Mouse (Mus musculus) neutrophil, adult 5-6 weeks (primary cell): ENCODE measurements around the gene Fam160a1. TPM values are rescaled to one million over a fixed set of nuclear protein-coding genes. Genes with fewer than 3 reads are reported as not detected.

Experiments used
- ATAC-seq: fragments of 151-379, 151-347 bp; 2 replicates; pipeline ENCODE4 v1.8.0; 2017; ENCODE audit warnings: mild to moderate bottlenecking, moderate TSS enrichment; ENCODE audit not compliant: insufficient number of reproducible peaks, poor library complexity, low FRiP score, severe bottlenecking; ENCODE audit errors: extremely low read depth
- total RNA-seq: library from RNA; stranded (forward); fragments of 200-1000 nt; gene quantifications from 2 replicates; pipeline ENCODE4 v1.2.3, GENCODE M21; 2017

The Fam160a1 gene
- total RNA-seq, 1 experiment from 2014 or later = 0.81 TPM

GRCm38 (mm10) chr3:85764937-85765337 lies 52.2 kb downstream of the Fam160a1 start:
- ATAC-seq = no peak

- ATAC-seq = no peak
Observed at GRCm38 (mm10) chr3:85764008-85764834, 52.9 kb downstream of the Fam160a1 start.

- ATAC-seq = no peak
Observed at GRCm38 (mm10) chr3:85757944-85758343, 59.1 kb downstream of the Fam160a1 start.

- no peak for ATAC-seq
Observed at GRCm38 (mm10) chr3:85757435-85757834, 59.7 kb downstream of the Fam160a1 start.

GRCm38 (mm10) chr3:85749348-85749747 lies 67.7 kb downstream of the Fam160a1 start:
- no peak for ATAC-seq

- ATAC-seq = no peak
Observed at GRCm38 (mm10) chr3:85748863-85749262, 68.2 kb downstream of the Fam160a1 start.

GRCm38 (mm10) chr3:85746116-85746515 lies 71.0 kb downstream of the Fam160a1 start:
- no peak for ATAC-seq

- no peak for ATAC-seq
Observed at GRCm38 (mm10) chr3:85741767-85742166, 75.3 kb downstream of the Fam160a1 start.

GRCm38 (mm10) chr3:85738591-85738990 lies 78.5 kb downstream of the Fam160a1 start:
- no peak for ATAC-seq

GRCm38 (mm10) chr3:85733939-85734729 lies 83.0 kb downstream of the Fam160a1 start:
- no peak for ATAC-seq

GRCm38 (mm10) chr3:85727171-85727570 lies 89.9 kb downstream of the Fam160a1 start:
- ATAC-seq = no peak

- ATAC-seq = no peak
Observed at GRCm38 (mm10) chr3:85725971-85726370, 91.1 kb downstream of the Fam160a1 start.

- ATAC-seq = no peak
Observed at GRCm38 (mm10) chr3:85725110-85725509, 92.0 kb downstream of the Fam160a1 start.

GRCm38 (mm10) chr3:85722581-85722980 lies 94.5 kb downstream of the Fam160a1 start:
- ATAC-seq = no peak

- ATAC-seq = no peak
Observed at GRCm38 (mm10) chr3:85715764-85716297, 101.3 kb downstream of the Fam160a1 start.

GRCm38 (mm10) chr3:85713936-85714709 lies 103.0 kb downstream of the Fam160a1 start:
- ATAC-seq = no peak

GRCm38 (mm10) chr3:85710695-85711094 lies 106.4 kb downstream of the Fam160a1 start:
- ATAC-seq = no peak

- ATAC-seq = no peak
Observed at GRCm38 (mm10) chr3:85707421-85707820, 109.7 kb downstream of the Fam160a1 start.
